Mouse (Mus musculus): ENCODE measurements around the gene Adm.
"Not testable (repeated sequence)": the region's sequence is repeated elsewhere in the genome, so short reads cannot be mapped to it uniquely, and the experiment has no call there.

Adm gene

GRCm38 (mm10) chr7:110627486-110628272 lies at the start of gene Adm:
Gene Adm, plus strand, starts transcription at chr7:110627661.
- no peak for DNase-seq (ENCODE audit: low read depth, low spot score)

- no peak for DNase-seq (ENCODE audit: low read depth, low spot score)
Observed at GRCm38 (mm10) chr7:110583705-110584104, 43.8 kb upstream of the Adm start.

GRCm38 (mm10) chr7:110584159-110584558 lies 43.3 kb upstream of the Adm start:
- no peak for DNase-seq (ENCODE audit: low read depth, low spot score)

GRCm38 (mm10) chr7:110585250-110585649 lies 42.2 kb upstream of the Adm start:
- no peak for DNase-seq (ENCODE audit: low read depth, low spot score)

GRCm38 (mm10) chr7:110587721-110588120 lies 39.7 kb upstream of the Adm start:
- no peak for DNase-seq (ENCODE audit: low read depth, low spot score)

- not testable (repeated sequence) for DNase-seq (ENCODE audit: low read depth, low spot score)
Observed at GRCm38 (mm10) chr7:110593991-110594390, 33.5 kb upstream of the Adm start.

- no peak for DNase-seq (ENCODE audit: low read depth, low spot score)
Observed at GRCm38 (mm10) chr7:110597141-110597540, 30.3 kb upstream of the Adm start.

- DNase-seq (ENCODE audit: low read depth, low spot score), result no peak
Observed at GRCm38 (mm10) chr7:110605476-110605875, 22.0 kb upstream of the Adm start.

- DNase-seq (ENCODE audit: low read depth, low spot score), result no peak
Observed at GRCm38 (mm10) chr7:110606906-110607305, 20.6 kb upstream of the Adm start.

- DNase-seq (ENCODE audit: low read depth, low spot score), result no peak
Observed at GRCm38 (mm10) chr7:110613381-110614132, 13.9 kb upstream of the Adm start.

GRCm38 (mm10) chr7:110614133-110615063 lies 13.1 kb upstream of the Adm start, which contains the start of gene Sbf2:
Gene Sbf2, minus strand, starts transcription at chr7:110614922.
- DNase-seq (ENCODE audit: low read depth, low spot score), result no peak

- DNase-seq (ENCODE audit: low read depth, low spot score), result no peak
Observed at GRCm38 (mm10) chr7:110615151-110615631, 12.3 kb upstream of the Adm start.

- no peak for DNase-seq (ENCODE audit: low read depth, low spot score)
Observed at GRCm38 (mm10) chr7:110615792-110616191, 11.7 kb upstream of the Adm start.

GRCm38 (mm10) chr7:110619086-110619611 lies 8.3 kb upstream of the Adm start:
- DNase-seq (ENCODE audit: low read depth, low spot score), result no peak

- DNase-seq (ENCODE audit: low read depth, low spot score), result no peak
Observed at GRCm38 (mm10) chr7:110624067-110624466, 3.4 kb upstream of the Adm start.

GRCm38 (mm10) chr7:110624961-110625360 lies 2.5 kb upstream of the Adm start:
- no peak for DNase-seq (ENCODE audit: low read depth, low spot score)

- no peak for DNase-seq (ENCODE audit: low read depth, low spot score)
Observed at GRCm38 (mm10) chr7:110625489-110625888, 2.0 kb upstream of the Adm start.

GRCm38 (mm10) chr7:110626186-110627098 lies 1.0 kb upstream of the Adm start:
- no peak for DNase-seq (ENCODE audit: low read depth, low spot score)

GRCm38 (mm10) chr7:110627099-110627482 lies 370 bp upstream of the Adm start:
- DNase-seq (ENCODE audit: low read depth, low spot score), result no peak

GRCm38 (mm10) chr7:110628273-110628600 lies 776 bp downstream of the Adm start:
- no peak for DNase-seq (ENCODE audit: low read depth, low spot score)

Data from c-Kit-negative CD71-positive TER-119-positive erythroid progenitor cells, embryonic 14.5 days (primary cell).